Mouse (Mus musculus): ENCODE measurements at regions not wholly inside any gene's neighbourhood (a gene's known extent, or its start where the extent isn't known, plus 50 kb on each side); places are given as distances from the start of the nearest gene placed in this dataset.

DNA sequence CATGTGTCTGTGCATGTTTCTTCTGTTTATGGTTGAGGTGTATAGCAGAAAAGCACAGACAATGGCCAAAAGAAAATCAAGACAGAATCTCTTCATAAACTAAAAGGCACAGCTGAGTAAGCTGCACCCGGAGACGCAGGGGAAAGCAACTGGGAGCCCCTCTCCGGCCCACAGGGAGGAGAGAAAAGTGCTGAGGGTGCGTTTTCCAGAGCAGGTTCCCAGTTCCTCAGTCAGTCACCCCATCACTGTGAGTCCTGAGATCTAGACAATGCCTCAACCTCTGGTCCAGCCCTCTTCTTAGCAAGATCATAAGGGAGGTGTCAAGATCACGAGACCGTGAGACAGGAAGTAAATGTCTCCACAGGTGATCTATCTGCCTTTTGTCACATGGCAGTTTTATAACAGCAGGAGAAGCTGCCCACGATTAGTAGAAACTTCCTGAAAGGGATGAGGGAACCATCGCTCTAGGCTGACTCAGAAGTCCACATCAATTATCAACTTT lies 110.7 kb downstream of the Tmem17 start:
- H3K36me3 ChIP-seq (replicated peaks) = no peaks in the 10 kb centered on the region
- no peak overlapping the region for H3K27ac ChIP-seq
- WGBS = 79% methylated on average over 8 of the region's 8 CpGs
- peaks cover 3% of the 10 kb centered on the region for H3K4me1 ChIP-seq
- no peaks in the 10 kb centered on the region for H3K9me3 ChIP-seq
- H3K4me3 ChIP-seq = no peak overlapping the region
- H3K27me3 ChIP-seq (ENCODE audit: poor library complexity, severe bottlenecking) = no peaks in the 10 kb centered on the region
- no peak for DNase-seq (ENCODE audit: extremely low spot score, low spot score)

DNA sequence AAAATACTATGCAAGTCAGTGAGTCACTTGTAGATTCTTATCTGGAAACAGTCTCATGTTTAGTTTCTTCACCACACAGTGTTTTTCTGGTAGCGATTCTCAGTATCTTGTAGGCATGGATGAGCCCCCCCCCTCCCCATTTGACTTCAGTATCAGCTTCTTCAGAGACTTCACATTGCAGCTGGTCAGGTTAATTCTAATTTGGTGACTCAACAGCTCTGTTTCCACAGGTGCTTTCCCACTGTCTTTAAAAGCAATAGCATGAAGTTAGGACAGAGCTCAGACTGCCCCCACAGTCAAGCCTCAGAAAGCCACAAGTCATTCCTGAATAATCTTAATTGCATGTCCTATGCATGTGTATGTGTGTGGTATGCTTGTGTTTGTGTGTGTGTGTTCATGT lies 114.5 kb downstream of the Tmem17 start:
- WGBS = 93% methylated on average over 1 of the region's 1 CpGs
- Histone ChIP-seq H3K9me3 (no peaks in the 10 kb centered on the region), H3K4me1 (peaks cover 9% of the 10 kb centered on the region), H3K36me3 (replicated peaks) (no peaks in the 10 kb centered on the region), H3K27ac (no peak overlapping the region), H3K27me3 (ENCODE audit: poor library complexity, severe bottlenecking) (no peaks in the 10 kb centered on the region), H3K4me3 (no peak overlapping the region)
- no peak for DNase-seq (ENCODE audit: extremely low spot score, low spot score)

DNA sequence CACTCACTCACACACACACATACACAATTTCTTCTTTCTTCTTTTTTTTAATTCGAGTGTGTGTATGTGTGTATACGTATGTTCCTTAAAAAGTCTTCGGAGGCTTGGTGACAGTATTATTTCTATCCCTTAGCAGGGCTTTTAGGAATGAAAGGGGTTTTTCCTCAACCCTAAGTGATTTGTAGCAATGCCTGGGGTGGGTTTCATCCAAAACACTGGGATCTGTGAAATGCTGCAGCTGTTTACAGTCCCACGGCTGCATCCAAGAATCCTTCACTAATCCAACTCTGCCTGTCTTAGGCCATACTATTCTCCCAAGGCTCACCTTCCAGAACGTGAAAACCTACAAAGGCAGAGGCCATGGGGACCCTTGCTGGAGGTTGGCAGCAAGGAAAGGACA lies 116.6 kb downstream of the Tmem17 start:
- H3K36me3 ChIP-seq (replicated peaks) = no peaks in the 10 kb centered on the region
- 91% methylated on average over 5 of the region's 5 CpGs for WGBS

DNA sequence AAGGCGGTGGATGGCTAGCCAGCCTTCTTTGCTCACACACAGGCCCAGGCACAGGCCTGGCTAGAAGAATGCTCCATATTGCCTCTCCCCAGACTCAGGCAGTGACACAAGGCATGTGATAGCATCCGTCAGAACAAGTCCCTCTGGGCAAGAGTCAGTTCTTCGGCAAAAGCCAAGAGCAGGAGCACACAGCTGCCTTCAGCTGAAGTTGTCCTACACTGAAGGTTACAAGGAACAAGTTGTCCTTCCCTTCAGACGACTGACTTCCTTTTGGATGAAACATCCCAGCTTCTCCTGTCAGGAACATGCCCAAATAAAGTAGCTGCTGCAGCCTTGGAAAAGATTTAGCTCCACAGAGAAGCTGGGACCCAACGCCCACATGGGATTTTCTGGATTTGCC lies 117.1 kb downstream of the Tmem17 start:
- no peak for DNase-seq (ENCODE audit: extremely low spot score, low spot score)
- WGBS = 88% methylated on average over 5 of the region's 5 CpGs
- Histone ChIP-seq H3K27me3 (ENCODE audit: poor library complexity, severe bottlenecking) (no peaks in the 10 kb centered on the region), H3K36me3 (replicated peaks) (no peaks in the 10 kb centered on the region), H3K4me1 (peaks cover 25% of the 10 kb centered on the region), H3K27ac (no peak overlapping the region), H3K9me3 (no peaks in the 10 kb centered on the region), H3K4me3 (no peak overlapping the region)

More for the DNA sequence above, 116.6 kb downstream of the Tmem17 start:
- Histone ChIP-seq H3K27ac (no peak overlapping the region), H3K4me1 (peaks cover 23% of the 10 kb centered on the region), H3K4me3 (no peak overlapping the region), H3K27me3 (ENCODE audit: poor library complexity, severe bottlenecking) (no peaks in the 10 kb centered on the region), H3K9me3 (no peaks in the 10 kb centered on the region)
- no peak for DNase-seq (ENCODE audit: extremely low spot score, low spot score)

DNA sequence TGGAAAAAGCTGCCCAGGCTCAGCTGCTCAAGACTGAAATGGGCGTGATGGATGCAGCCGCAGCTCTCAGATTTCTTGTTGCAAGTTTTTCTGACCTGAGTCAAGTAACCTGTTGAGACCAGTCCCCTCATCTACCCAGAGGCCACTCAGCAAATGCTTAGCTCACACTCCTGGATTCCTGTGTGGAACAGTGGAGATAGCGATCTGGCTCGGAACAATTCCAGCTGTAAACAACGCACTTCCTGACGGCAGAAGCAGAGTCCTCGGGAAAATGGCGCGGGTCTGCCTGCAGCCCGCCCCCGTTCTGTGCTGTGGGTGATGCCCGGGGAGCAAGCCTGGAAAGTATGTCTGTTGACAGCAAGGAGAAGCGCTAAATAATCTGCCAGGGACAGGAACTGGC lies 117.7 kb downstream of the Tmem17 start:
- peak overlapping the region; percentile 64; the same call in 1 of the 2 replicates for H3K27ac ChIP-seq
- no peaks in the 10 kb centered on the region for H3K9me3 ChIP-seq
- no peak for DNase-seq (ENCODE audit: extremely low spot score, low spot score)
- WGBS = 29% methylated on average over 13 of the region's 13 CpGs
- no peaks in the 10 kb centered on the region for H3K27me3 ChIP-seq (ENCODE audit: poor library complexity, severe bottlenecking)
- peaks cover 26% of the 10 kb centered on the region for H3K4me1 ChIP-seq
- no peaks in the 10 kb centered on the region for H3K36me3 ChIP-seq (replicated peaks)
- peak overlapping the region; percentile 25; the same call in 1 of the 2 replicates for H3K4me3 ChIP-seq

DNA sequence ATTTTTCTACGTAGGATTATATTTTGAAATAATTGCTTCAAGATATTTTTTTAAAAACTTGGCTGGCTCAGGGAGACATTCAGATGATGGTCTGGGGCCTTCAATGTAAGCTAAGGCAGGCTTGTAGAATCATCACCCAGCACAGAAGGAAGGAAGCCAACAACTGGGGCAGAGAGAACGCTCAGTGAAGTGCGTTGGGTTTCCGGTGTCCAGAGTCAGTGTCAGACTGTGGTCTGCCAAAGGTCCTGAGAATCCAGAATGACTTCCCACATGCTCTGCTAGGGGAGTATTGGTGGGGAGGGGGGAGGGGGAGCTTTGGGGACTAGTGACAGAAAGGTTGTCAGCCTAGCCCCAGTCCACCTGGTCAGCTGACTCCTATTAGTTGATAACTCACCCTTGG lies 118.1 kb downstream of the Tmem17 start:
- WGBS = 81% methylated on average over 4 of the region's 4 CpGs
- Histone ChIP-seq H3K36me3 (replicated peaks) (no peaks in the 10 kb centered on the region), H3K27ac (peak overlapping the region; percentile 64; the same call in 1 of the 2 replicates), H3K27me3 (ENCODE audit: poor library complexity, severe bottlenecking) (no peaks in the 10 kb centered on the region), H3K4me3 (no peak overlapping the region), H3K9me3 (no peaks in the 10 kb centered on the region), H3K4me1 (peaks cover 26% of the 10 kb centered on the region)
- DNase-seq (ENCODE audit: extremely low spot score, low spot score) = no peak

DNA sequence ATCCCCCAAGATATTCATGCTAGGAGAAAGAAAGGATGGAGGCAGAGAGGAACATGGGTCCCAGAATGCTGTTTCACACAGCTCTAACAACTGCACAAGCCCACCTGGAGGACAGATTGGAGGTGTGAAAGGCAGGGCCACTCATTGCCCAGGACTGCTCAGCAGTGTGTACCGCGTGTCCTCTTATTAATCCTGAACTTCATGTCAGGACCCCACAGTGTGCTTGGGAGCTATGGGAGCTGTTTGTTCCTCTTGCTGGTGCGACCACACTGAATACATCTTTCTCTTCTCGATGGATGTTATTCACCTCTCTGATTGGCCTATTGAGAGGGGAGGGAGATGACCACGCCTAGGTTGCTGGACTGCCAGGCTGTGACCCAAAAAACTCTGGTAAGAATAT lies 119.1 kb downstream of the Tmem17 start:
- peaks cover 26% of the 10 kb centered on the region for H3K4me1 ChIP-seq
- H3K9me3 ChIP-seq = no peaks in the 10 kb centered on the region
- H3K36me3 ChIP-seq (replicated peaks) = no peaks in the 10 kb centered on the region
- H3K27ac ChIP-seq = no peak overlapping the region
- no peak for DNase-seq (ENCODE audit: extremely low spot score, low spot score)
- no peak overlapping the region for H3K4me3 ChIP-seq
- WGBS = 83% methylated on average over 5 of the region's 5 CpGs
- no peaks in the 10 kb centered on the region for H3K27me3 ChIP-seq (ENCODE audit: poor library complexity, severe bottlenecking)

DNA sequence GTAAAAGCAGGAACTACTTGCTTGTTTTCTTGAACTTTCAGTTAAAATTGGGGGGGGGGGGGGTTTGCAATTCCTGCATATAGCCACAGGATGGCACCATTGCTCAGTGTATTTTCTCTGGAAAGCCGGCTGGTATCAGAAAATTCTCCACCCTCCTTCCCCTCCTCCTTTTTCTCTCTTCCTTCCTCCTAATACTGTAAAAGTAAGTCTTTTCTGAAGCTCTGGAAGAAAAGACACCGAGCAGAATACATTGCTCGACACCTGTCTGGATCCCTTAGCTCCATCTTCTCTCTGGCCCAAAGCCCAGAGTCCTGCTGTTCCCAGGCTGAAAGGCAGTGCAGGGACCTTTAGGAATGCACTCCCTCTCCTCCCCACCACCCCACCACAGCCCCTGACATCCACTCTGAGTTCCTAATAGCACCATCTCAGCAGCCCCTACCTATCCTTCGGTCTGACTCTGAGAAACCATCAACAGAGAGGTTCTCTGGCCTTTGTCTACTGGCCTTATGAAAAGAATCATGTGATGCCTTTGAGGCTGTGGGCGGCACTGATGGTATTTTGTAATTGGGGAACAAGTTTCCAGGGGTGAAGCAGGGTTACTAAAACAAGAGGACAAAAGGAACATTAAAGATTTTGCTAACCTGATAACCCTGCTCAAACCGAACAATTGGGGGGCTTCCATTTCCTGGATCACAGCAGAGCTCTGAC lies 119.9 kb downstream of the Tmem17 start:
- Histone ChIP-seq H3K4me1 (peaks cover 26% of the 10 kb centered on the region), H3K9me3 (no peaks in the 10 kb centered on the region), H3K36me3 (replicated peaks) (no peaks in the 10 kb centered on the region), H3K27ac (peak overlapping the region; percentile 72), H3K27me3 (ENCODE audit: poor library complexity, severe bottlenecking) (no peaks in the 10 kb centered on the region), H3K4me3 (no peak overlapping the region)
- peak; percentile 50 for DNase-seq (ENCODE audit: extremely low spot score, low spot score)
- WGBS = 17% methylated on average over 6 of the region's 6 CpGs

DNA sequence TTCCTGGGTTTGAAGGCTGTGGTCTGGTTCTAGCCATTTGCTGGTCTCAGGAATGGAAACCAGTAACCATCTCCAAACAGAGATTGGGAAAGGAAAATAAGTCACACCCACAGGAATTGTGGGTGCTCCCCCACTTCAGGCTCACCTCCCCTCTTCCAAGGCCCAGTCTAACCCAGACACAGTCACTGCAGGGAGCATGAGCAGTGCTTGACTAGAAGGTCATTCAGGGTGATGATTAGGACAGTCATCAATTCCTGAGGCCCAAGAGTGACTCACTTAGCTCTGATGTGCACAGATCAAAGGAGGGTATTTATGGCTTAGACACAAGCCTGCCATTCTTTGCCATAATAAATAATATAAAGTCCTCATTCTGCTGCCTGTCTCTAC lies 120.4 kb downstream of the Tmem17 start:
- no peak for DNase-seq (ENCODE audit: extremely low spot score, low spot score)
- H3K9me3 ChIP-seq = no peaks in the 10 kb centered on the region
- H3K4me3 ChIP-seq = no peak overlapping the region
- no peaks in the 10 kb centered on the region for H3K36me3 ChIP-seq (replicated peaks)
- H3K27me3 ChIP-seq (ENCODE audit: poor library complexity, severe bottlenecking) = no peaks in the 10 kb centered on the region
- H3K4me1 ChIP-seq = peaks cover 26% of the 10 kb centered on the region
- H3K27ac ChIP-seq = peak overlapping the region; percentile 72

DNA sequence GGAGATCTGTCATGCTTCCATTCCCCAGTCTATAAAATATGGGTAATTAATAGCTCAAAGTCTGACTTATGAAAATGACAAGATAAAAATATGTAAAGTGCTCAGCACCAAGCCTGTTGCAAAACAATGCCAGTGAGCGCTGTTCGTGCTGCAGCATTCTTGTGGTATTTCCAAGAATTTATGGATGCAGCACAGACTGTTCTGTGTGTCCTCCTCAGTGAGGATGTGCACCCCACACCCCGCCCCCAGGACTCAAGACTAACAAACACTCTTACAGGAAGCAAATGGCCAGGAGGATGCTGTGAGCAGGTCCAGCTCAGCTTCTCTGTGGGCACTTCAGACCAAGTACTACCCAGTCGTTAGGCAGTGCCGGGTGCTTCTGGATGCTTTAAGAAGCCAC lies 121.1 kb downstream of the Tmem17 start:
- H3K4me1 ChIP-seq = peaks cover 26% of the 10 kb centered on the region
- no peaks in the 10 kb centered on the region for H3K27me3 ChIP-seq (ENCODE audit: poor library complexity, severe bottlenecking)
- WGBS = 81% methylated on average over 5 of the region's 5 CpGs
- DNase-seq (ENCODE audit: extremely low spot score, low spot score) = no peak
- no peak overlapping the region for H3K4me3 ChIP-seq
- no peaks in the 10 kb centered on the region for H3K36me3 ChIP-seq (replicated peaks)
- no peak overlapping the region for H3K27ac ChIP-seq
- H3K9me3 ChIP-seq = no peaks in the 10 kb centered on the region

DNA sequence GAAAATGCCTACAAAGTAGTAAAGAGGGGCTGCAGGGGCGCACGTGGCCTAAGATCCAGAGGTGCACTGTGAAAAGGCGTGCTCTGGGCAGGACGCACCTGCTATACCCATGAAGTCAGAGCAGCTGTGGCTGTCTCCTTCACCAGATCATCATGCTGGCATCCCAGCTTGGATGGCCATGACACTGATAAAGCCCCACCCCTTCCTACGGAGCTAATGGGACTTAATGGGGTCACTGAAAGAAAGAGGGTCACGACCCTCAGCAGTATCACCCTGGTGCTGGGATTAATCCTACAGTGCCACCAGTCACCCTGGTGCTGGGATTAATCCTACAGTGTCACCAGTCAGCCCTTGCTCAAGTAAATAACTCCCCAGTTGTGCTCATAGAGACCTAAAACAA lies 122.1 kb downstream of the Tmem17 start:
- Histone ChIP-seq H3K9me3 (no peaks in the 10 kb centered on the region), H3K27ac (no peak overlapping the region), H3K4me1 (peaks cover 26% of the 10 kb centered on the region), H3K36me3 (replicated peaks) (no peaks in the 10 kb centered on the region), H3K27me3 (ENCODE audit: poor library complexity, severe bottlenecking) (no peaks in the 10 kb centered on the region), H3K4me3 (no peak overlapping the region)
- no peak for DNase-seq (ENCODE audit: extremely low spot score, low spot score)
- WGBS = 53% methylated on average over 6 of the region's 6 CpGs

DNA sequence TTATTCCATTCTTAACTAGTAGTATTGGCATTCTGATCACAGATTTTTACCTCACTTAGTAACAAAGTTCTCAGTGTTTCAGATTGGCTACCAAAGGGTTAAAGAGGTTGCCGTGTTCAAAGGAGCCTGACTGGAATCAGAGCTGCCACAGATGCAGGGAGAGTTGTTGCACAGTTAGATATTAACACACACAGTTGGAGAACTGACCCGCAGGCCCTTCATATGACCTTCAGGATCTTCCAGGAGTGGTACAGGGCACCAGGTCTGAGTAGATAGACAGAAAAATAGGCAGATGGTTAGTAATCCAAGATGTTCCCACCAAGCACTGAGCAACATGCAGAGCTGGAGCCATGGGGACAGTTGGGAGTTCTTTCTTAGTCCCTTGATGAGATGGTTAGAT lies 123.1 kb downstream of the Tmem17 start:
- H3K36me3 ChIP-seq (replicated peaks) = no peaks in the 10 kb centered on the region
- no peaks in the 10 kb centered on the region for H3K9me3 ChIP-seq
- H3K4me1 ChIP-seq = peaks cover 20% of the 10 kb centered on the region
- DNase-seq (ENCODE audit: extremely low spot score, low spot score) = no peak
- no peak overlapping the region for H3K27ac ChIP-seq
- no peaks in the 10 kb centered on the region for H3K27me3 ChIP-seq (ENCODE audit: poor library complexity, severe bottlenecking)
- 56% methylated on average over 2 of the region's 2 CpGs for WGBS
- no peak overlapping the region for H3K4me3 ChIP-seq

DNA sequence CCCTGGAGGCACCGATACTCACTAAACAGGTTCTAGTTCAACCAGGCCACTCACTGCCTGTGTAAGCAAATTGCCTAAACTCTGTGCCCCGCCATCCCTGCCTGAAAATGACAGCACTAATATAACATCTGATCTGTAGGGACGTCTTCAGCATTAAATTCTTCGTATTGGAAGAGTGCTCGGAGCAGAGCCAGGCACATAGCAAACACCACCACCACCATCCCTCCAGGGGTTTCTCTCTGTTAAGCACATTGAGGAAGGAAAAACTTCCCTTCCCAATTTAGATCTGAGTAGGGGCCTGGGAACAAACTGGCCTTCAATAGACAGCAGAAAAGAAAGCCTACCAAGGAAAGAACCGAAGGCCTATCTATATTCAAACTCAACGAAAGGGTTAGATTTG lies 124.4 kb downstream of the Tmem17 start:
- DNase-seq (ENCODE audit: extremely low spot score, low spot score) = no peak
- WGBS = 87% methylated on average over 7 of the region's 7 CpGs
- no peak overlapping the region for H3K27ac ChIP-seq
- peaks cover 21% of the 10 kb centered on the region for H3K4me1 ChIP-seq
- H3K9me3 ChIP-seq = no peaks in the 10 kb centered on the region
- H3K36me3 ChIP-seq (replicated peaks) = no peaks in the 10 kb centered on the region
- H3K27me3 ChIP-seq (ENCODE audit: poor library complexity, severe bottlenecking) = no peaks in the 10 kb centered on the region
- no peak overlapping the region for H3K4me3 ChIP-seq

All from forebrain, embryonic 10.5 days (tissue).